Mouse (Mus musculus) macrophage (primary cell): ENCODE data around the gene Isy1. TPM values are rescaled to one million over a fixed set of nuclear protein-coding genes. Genes with fewer than 3 reads are reported as not detected.

Experiments used
- H3K27ac ChIP-seq: fragments of 350-480 bp; formaldehyde crosslinking; 2 replicates; pipeline ENCODE4 v1.9.0; 2021
- H3K36me3 ChIP-seq: fragments of 350-480 bp; formaldehyde crosslinking; 2 replicates; pipeline ENCODE4 v1.9.0; 2021; ENCODE audit errors: inconsistent target
- H3K4me3 ChIP-seq: fragments of 350-480 bp; formaldehyde crosslinking; 2 replicates; pipeline ENCODE4 v1.9.0; 2021; ENCODE audit errors: inconsistent target
- H3K79me2 ChIP-seq: fragments of 350-480 bp; formaldehyde crosslinking; 2 replicates; pipeline ENCODE4 v1.9.0; 2021; ENCODE audit errors: inconsistent target
- WGBS: methylation state at CpG from one replicate; pipeline ENCODE4 v1.1.7; 2026; ENCODE audit warnings: inconsistent platforms; ENCODE audit not compliant: missing documents; 5-methylcytosine and 5-hydroxymethylcytosine counted together
- polyA plus RNA-seq: library from polyadenylated mRNA; stranded (reverse); fragments of 250-400 nt; gene quantifications from 3 replicates; pipeline ENCODE4 v1.2.4, GENCODE M21; 2018; ENCODE audit warnings: inconsistent platforms

The Isy1 gene
- polyA plus RNA-seq, 1 experiment from 2014 or later: 55.1 TPM

DNA sequence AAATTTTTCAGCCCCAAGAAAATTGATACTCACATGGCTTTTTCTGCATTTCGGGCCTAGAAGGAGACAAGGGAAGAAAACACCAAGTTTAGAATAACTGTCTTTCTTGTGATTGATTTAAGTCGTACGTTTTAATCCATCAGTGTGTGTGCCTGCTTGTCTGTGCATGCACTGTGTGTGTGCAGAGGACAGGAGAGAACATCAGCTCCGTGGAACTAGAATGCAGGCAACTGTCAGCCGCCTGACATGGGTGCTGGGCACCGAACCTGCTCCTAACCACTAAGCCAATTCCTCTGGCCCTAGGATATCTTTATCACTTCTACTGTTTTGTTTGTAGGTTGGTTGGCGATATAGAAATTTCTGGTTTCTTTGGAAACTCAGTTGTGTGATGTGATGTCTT lies 2.9 kb downstream of the Isy1 start, which contains the start of gene Gm45140:
Gm45140 (minus strand) TSS at position 101 of the 400 bp plus-strand sequence.
- no peak within 1 kb of the TSS for H3K4me3 ChIP-seq
- H3K36me3 ChIP-seq: peaks cover 18% of the 10 kb centered on the region; the same call in 1 of the 2 replicates
- H3K79me2 ChIP-seq: peaks cover 23% of the 10 kb centered on the region
- H3K27ac ChIP-seq: no peak within 1 kb of the TSS
- WGBS: 90% methylated on average over 6 of the region's 7 CpGs

- no peak overlapping the region for H3K27ac ChIP-seq
- no peaks in the 10 kb centered on the region for H3K79me2 ChIP-seq
- 100% methylated on average over 2 of the region's 2 CpGs for WGBS
- no peak overlapping the region for H3K4me3 ChIP-seq
- H3K36me3 ChIP-seq: peaks cover 81% of the 10 kb centered on the region
These were observed 18.2 kb downstream of the Isy1 start for GRCm38 (mm10) chr6:87820366-87820765.

- 95% methylated on average over 5 of the region's 5 CpGs for WGBS
- Histone ChIP-seq H3K79me2 (peaks cover 18% of the 10 kb centered on the region), H3K4me3 (no peak overlapping the region), H3K36me3 (peaks cover 30% of the 10 kb centered on the region), H3K27ac (no peak overlapping the region)
These were observed 24.1 kb downstream of the Isy1 start for GRCm38 (mm10) chr6:87814486-87814885.

- Histone ChIP-seq H3K36me3 (peaks cover 12% of the 10 kb centered on the region; the same call in 1 of the 2 replicates), H3K79me2 (peaks cover 32% of the 10 kb centered on the region), H3K4me3 (no peak overlapping the region; the same call in 1 of the 2 replicates), H3K27ac (no peak overlapping the region)
- 93% methylated on average over 1 of the region's 1 CpGs for WGBS
These were observed 25.9 kb downstream of the Isy1 start for GRCm38 (mm10) chr6:87812656-87813055.

DNA sequence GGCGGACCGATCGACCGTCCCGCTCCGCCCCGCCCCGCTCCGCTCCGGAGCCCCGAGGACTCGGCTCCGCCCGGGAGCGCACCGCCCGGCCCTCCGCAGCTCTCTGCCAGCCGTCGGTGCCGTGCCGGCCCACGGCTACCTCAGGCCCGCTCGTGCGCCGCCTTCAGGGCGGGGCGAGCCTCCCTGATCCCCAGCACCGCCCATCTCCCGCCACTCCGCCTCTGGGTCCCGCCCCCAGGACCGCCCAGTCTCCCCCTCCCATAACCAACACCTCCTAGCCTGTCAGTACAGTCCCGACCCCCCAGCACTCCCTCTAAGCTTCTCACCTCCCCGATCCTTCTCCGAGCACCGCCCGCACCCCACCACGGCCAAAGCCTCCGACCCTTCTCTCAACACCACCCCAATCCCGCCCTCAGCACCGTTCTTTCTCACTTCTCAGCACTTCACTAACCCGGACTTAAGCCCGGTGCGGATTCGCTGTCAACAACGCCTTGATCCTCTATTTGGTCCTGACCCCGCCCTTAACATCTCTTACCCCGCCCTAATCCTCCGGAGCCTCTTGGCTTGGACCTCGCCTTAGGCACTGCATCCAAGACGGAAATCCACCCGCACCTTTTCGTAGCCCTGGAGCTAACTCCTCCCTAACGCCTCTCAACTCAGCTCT lies 26.8 kb downstream of the Isy1 start, which contains the start of gene Rab43:
Rab43 (minus strand) TSS at position 490 of the 664 bp plus-strand sequence.
- H3K27ac ChIP-seq: peak within 1 kb of the TSS; percentile 61
- peak within 1 kb of the TSS; percentile 53 for H3K4me3 ChIP-seq
- H3K79me2 ChIP-seq: peaks cover 40% of the 10 kb centered on the region
- H3K36me3 ChIP-seq: 0 out of 2 replicates have a peak, but pooled peaks cover 4% of the 10 kb centered on the region
- under 1% methylated on average over 56 of the region's 56 CpGs for WGBS

DNA sequence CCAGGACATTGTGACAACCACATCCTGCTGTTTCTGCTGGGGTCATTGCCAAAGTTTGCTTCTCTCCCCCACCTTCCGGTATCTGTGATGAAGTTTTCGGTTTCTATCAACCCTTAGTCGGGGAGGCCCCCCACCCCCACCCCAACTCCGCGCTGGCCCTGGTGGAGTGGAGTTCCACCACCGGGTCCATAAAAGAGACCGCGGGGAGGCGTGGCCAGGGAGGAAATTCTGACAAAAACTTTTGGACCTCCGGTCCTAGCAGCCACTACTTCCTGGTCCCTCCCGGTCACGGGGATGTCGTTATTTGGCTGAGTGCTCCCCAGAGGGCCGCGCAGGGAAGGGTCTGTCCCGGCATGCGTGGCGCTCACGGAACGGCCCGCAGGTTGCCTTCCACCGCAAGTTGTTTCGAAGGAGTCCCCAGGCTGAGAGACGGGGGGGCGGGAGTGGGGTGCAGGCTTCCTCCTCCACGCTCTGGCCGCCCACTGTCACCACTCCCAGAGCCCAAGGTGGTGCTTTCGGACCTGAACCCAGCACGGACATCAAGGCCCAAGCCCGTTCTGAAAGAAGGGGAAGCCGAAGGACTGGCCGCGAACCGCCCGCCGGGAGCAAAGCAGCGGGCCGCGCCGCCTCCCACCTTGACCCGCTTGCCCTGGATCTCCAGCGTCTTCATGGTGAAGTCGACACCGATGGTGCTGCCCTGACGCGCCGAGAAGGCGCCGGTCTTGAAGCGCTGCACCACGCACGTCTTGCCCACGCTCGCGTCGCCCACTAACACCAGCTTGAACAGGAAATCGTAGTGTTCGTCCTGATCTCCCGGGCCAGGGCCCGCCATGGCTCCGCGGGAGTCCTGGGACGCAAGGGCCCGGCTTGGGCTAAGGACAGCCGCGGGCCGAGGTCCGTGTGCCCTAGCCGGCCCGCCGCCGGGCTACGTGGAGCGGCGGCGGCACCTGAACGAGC lies 27.6 kb downstream of the Isy1 start:
- under 1% methylated on average over 52 of the region's 77 CpGs for WGBS
- Histone ChIP-seq H3K79me2 (peaks cover 45% of the 10 kb centered on the region), H3K27ac (peak overlapping the region; percentile 61), H3K4me3 (peak overlapping the region; percentile 53), H3K36me3 (no peaks in the 10 kb centered on the region)

DNA sequence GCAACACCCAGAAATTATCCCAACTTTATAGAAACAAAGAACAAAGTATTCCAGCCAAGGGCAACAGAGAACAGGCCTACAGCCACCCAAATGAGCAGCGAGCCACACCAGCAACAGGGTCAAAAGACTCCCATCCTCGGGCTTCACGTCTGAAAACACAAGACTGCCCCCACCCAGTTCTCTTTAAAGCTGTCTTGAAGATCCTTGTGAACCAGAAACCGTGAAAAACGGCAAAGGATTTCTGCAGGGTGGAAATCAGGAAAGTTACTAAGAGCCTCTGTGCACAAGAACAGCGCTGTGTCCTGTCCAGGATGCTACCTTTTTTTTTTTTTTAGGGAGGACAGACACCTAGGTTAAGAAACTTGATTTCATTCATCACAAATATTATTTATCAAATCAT lies 28.3 kb downstream of the Isy1 start:
- 15% methylated on average over 6 of the region's 6 CpGs for WGBS
- Histone ChIP-seq H3K27ac (peak overlapping the region; percentile 61), H3K4me3 (peak overlapping the region; percentile 53), H3K36me3 (no peaks in the 10 kb centered on the region), H3K79me2 (peaks cover 52% of the 10 kb centered on the region)

- Histone ChIP-seq H3K79me2 (peaks cover 58% of the 10 kb centered on the region), H3K36me3 (no peaks in the 10 kb centered on the region), H3K27ac (peak overlapping the region; percentile 61), H3K4me3 (peak overlapping the region; percentile 53)
- WGBS: 42% methylated on average over 6 of the region's 6 CpGs
These were observed 28.9 kb downstream of the Isy1 start for GRCm38 (mm10) chr6:87809651-87810161.

GRCm38 (mm10) chr6:87809144-87809543 lies 29.5 kb downstream of the Isy1 start:
- no peak overlapping the region; the same call in 1 of the 2 replicates for H3K4me3 ChIP-seq
- peaks cover 63% of the 10 kb centered on the region for H3K79me2 ChIP-seq
- whole genome bisulfite sequencing: 16% methylated on average over 2 of the region's 2 CpGs
- H3K27ac ChIP-seq: peak overlapping the region; percentile 61
- H3K36me3 ChIP-seq: no peaks in the 10 kb centered on the region

- Histone ChIP-seq H3K79me2 (peaks cover 69% of the 10 kb centered on the region), H3K27ac (peak overlapping the region; percentile 61)
These were observed 30.1 kb downstream of the Isy1 start for GRCm38 (mm10) chr6:87808521-87808920.

GRCm38 (mm10) chr6:87807735-87808440 lies 30.7 kb downstream of the Isy1 start:
- no peak overlapping the region for H3K4me3 ChIP-seq
- H3K79me2 ChIP-seq: peaks cover 76% of the 10 kb centered on the region
- 85% methylated on average over 4 of the region's 4 CpGs for WGBS
- H3K27ac ChIP-seq: peak overlapping the region; percentile 61; the same call in 1 of the 2 replicates
- H3K36me3 ChIP-seq: no peaks in the 10 kb centered on the region

More at GRCm38 (mm10) chr6:87808521-87808920, 30.1 kb downstream of the Isy1 start:
- 76% methylated on average over 3 of the region's 3 CpGs for WGBS
- Histone ChIP-seq H3K36me3 (no peaks in the 10 kb centered on the region), H3K4me3 (no peak overlapping the region)

DNA sequence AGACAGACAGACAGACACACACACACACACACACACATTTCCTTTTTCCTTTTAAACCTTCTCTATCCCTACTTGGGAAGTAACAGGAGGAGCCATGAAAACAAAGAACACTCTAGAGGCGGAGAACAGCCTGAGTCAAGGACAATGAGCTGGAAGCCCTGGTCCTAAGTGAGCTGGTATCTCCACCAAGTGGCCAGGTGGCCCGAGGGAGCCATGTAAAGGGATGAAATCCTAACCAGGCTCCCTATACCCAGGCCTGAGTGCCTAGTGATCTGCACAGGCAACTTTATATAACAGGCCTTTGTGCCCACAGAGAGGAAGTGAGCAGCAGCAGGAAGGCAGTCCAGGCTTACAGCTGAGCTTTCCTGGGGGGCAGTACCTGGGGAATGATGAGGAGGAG lies 31.7 kb downstream of the Isy1 start:
- no peak overlapping the region for H3K4me3 ChIP-seq
- peaks cover 86% of the 10 kb centered on the region for H3K79me2 ChIP-seq
- H3K36me3 ChIP-seq: no peaks in the 10 kb centered on the region
- H3K27ac ChIP-seq: peak overlapping the region; percentile 61
- 50% methylated on average over 2 of the region's 2 CpGs for WGBS

DNA sequence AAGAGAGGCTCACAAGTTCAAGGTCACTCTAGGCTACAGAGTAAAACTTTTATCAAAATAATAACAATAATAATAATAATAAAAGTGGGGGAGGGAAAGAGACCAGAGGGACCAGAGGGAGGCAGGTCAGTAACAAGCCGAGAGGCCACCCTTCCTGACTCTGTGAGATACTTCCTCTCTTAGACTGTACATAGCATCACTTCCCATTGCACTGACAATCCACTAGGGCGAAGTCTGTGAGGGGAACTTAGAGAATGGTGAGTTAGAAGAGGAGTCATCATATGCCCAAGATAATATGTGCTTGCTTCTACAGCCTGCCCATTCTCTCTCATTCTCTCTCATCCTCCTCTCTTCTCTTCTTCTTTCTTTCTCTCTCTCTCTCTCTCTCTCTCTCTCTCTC lies 32.6 kb downstream of the Isy1 start:
- H3K79me2 ChIP-seq: peaks cover 92% of the 10 kb centered on the region
- peak overlapping the region; percentile 58 for H3K27ac ChIP-seq
- no peak overlapping the region for H3K4me3 ChIP-seq
- no peaks in the 10 kb centered on the region for H3K36me3 ChIP-seq
- WGBS: 0% methylated on average over 2 of the region's 2 CpGs

DNA sequence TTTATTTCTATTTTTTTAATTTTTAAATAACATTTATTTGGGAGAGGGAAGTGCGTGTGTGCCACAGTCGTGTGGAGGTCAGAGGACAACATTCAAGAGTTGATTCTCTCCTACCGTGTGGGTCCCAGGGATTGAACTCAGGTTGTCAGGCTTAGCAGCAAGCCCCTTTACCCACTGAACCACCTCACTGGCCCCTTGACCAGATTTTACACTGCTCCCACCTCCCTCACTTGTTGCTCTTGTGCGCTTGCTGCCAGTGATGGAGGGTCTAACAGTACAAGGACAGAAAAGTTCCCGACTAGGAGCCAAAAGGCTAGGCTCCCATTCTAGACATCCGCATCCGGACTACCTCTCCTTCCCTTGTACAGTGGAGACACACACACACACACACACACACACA lies 33.1 kb downstream of the Isy1 start:
- Histone ChIP-seq H3K4me3 (no peak overlapping the region), H3K79me2 (peaks cover 92% of the 10 kb centered on the region), H3K36me3 (no peaks in the 10 kb centered on the region; the same call in 1 of the 2 replicates), H3K27ac (peak overlapping the region; percentile 58)
- WGBS: 91% methylated on average over 7 of the region's 7 CpGs
